Mouse (Mus musculus): ENCODE measurements around the gene Rpl22. TPM values are rescaled to one million over a fixed set of nuclear protein-coding genes. Genes with fewer than 3 reads are reported as not detected.
A peak's percentile ranks its signal among the peaks of the same experiment; 100 is the strongest.

Rpl22 gene
- 281 and 323 TPM in 2 replicates for polyA plus RNA-seq (2015; fragmentation: Nextera tagmentation; extraction: Ambion mirVana)

DNA sequence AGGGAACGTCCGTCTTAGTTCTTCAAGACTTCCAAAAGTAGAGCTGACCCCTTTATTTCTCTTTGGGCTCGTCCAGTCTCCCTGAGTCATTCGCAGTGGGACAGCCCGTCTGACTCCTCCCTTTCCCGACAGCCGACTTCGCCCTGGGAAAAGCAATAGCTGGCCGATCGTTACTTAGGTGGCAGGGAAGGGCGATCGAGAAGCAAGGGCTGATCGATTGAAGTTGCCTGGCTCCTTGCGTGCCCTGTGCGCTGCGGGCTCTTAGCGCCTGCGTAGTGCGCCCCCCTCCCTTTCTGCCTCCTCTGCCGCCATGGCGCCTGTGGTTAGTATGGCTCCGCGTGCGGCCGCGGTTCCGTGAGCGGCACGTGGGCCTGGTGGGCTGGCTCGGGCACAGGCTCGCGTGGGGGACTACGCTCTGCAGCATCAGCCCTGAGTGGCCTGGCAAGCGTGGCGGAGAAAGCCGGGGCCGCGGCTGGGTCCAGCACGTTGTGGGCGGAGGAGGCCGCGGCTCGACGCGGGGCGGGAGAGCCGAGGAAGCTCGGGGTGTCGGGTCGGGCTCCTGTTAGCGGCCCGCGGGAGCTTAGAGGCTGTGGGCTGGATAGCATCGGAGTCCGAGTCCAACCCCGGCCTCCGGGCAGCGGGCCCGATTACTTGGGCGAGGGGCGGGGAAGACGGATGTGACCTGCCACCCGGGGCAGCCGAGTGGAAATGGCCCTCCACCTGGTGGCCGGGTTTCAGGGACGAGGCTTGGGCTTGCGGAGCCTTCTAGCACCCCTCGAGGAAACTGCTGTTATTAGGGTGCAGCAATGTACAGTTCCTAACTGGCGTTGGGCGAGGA, at the start of gene Rpl22:
TSS of gene Rpl22 (plus strand) at position 169 of the 838 bp plus-strand sequence.
- Histone ChIP-seq H3K36me3 (ENCODE audit: control insufficient read depth, insufficient read depth, low read length) (peaks cover 18% of the 10 kb centered on the region), H3K4me2 (ENCODE audit: low read depth, low read length) (peak within 1 kb of the TSS; percentile 73), H3K9ac (ENCODE audit: low read depth, low read length) (peak within 1 kb of the TSS; percentile 99), H3K27me3 (replicated peaks; ENCODE audit: control insufficient read depth, insufficient read depth, low read length) (no peaks in the 10 kb centered on the region), H3K4me1 (ENCODE audit: control insufficient read depth, insufficient read depth, low read length) (peaks cover 16% of the 10 kb centered on the region), H3K9me3 (ENCODE audit: control insufficient read depth, low read length) (no peaks in the 10 kb centered on the region), H3K4me3 (ENCODE audit: low read length) (peak within 1 kb of the TSS; percentile 99), H3K27ac (ENCODE audit: low read length) (peak within 1 kb of the TSS; percentile 59; the same call in 1 of the 2 replicates)
- ATAC-seq = peak; percentile 97
- under 1% methylated on average over 70 of the region's 70 CpGs for WGBS

DNA sequence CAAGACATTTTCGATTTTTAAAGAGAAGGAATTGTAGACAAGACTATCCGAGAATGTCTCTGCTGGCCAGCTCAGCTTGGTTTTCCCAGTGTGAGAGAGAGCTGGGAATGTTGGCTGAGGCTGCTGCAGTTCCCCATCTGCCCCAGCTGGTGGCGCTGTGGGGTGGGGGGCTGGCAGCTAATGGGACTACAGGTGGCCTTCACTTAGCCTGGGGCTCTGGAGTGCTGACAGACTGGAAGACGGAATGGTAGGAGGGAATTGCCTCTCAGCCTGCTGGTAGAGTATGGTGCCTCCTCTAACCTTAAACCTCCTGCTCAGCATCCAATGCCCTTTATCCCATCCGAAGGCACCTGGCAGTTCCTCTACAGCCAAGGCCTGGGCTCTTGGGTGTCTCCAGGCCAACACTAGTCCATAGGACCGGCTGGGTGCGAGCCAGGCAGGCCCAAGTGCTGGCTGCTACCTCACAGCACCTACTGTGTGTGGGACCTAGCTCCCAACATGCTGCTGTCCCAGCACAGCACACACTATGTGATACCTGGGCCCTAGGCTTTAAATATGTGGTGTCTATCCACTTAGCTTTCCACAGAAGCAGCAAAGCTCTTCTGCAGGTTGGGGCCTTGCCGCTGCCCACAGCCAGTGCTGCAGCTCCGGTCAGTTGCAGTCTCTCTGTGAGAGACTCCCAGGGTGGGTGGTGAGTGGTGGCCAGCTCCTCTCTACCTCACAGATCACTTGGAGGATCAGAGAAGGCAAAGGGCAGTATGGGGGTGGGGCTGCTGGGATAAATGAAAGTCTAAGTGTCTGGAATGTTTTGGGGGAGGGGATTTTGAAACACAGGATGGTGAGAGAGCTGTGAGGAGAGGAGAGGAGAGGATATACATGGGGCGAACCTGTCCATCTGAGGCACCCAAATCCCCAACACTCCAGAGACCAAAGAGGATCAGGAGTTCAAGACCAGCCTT, 48.9 kb upstream of the Rpl22 start:
- Histone ChIP-seq H3K9me3 (ENCODE audit: control insufficient read depth, low read length) (no peaks in the 10 kb centered on the region), H3K27me3 (replicated peaks; ENCODE audit: control insufficient read depth, insufficient read depth, low read length) (peaks cover 27% of the 10 kb centered on the region), H3K4me1 (ENCODE audit: control insufficient read depth, insufficient read depth, low read length) (peaks cover 33% of the 10 kb centered on the region), H3K4me2 (ENCODE audit: low read depth, low read length) (no peak overlapping the region), H3K9ac (ENCODE audit: low read depth, low read length) (no peak overlapping the region), H3K36me3 (ENCODE audit: control insufficient read depth, insufficient read depth, low read length) (no peaks in the 10 kb centered on the region), H3K27ac (ENCODE audit: low read length) (no peak overlapping the region), H3K4me3 (ENCODE audit: low read length) (no peak overlapping the region)
- 55% methylated on average over 10 of the region's 10 CpGs for WGBS
- no peak for ATAC-seq

DNA sequence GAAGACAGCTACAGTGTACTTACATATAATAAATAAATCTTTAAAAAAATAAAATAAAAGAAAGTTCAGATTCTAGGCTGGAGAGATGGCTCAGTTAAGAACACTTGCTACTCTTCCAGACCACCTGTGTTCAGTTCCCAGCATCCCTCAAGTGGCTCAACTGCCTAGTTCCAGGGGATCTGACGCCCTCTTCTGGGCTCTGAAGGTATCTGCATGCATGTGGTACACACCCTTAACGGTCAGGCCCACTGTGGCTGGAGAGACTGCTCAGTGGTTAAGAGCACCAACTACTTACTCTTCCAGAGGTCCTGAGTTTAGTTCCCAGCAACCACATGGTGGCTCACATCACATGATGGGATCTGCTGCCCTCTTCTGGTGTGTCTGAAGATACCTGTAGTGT, 47.6 kb upstream of the Rpl22 start:
- WGBS = 63% methylated on average over 2 of the region's 2 CpGs
- Histone ChIP-seq H3K27ac (ENCODE audit: low read length) (no peak overlapping the region), H3K4me2 (ENCODE audit: low read depth, low read length) (no peak overlapping the region), H3K4me1 (ENCODE audit: control insufficient read depth, insufficient read depth, low read length) (peaks cover 25% of the 10 kb centered on the region), H3K36me3 (ENCODE audit: control insufficient read depth, insufficient read depth, low read length) (no peaks in the 10 kb centered on the region), H3K9ac (ENCODE audit: low read depth, low read length) (no peak overlapping the region), H3K9me3 (ENCODE audit: control insufficient read depth, low read length) (no peaks in the 10 kb centered on the region), H3K4me3 (ENCODE audit: low read length) (no peak overlapping the region), H3K27me3 (replicated peaks; ENCODE audit: control insufficient read depth, insufficient read depth, low read length) (peaks cover 39% of the 10 kb centered on the region)
- no peak for ATAC-seq

DNA sequence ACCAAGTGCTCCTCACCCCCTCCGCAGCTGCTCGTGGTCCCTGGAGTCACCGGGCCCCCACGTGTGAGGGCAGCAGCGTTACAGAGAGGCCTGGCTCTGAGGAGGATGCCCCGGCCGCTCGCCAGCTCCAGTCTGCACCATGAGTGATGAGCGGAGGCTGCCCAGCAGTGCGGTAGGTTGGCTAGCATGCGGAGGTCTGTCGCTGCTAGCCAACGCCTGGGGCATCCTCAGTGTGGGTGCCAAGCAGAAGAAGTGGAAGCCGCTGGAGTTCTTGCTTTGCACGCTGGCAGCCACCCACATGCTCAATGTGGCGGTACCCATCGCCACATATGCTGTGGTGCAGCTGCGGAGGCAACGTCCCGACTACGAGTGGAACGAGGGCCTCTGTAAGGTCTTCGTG, 46.6 kb upstream of the Rpl22 start:
- 88% methylated on average over 23 of the region's 23 CpGs for WGBS
- Histone ChIP-seq H3K9me3 (ENCODE audit: control insufficient read depth, low read length) (no peaks in the 10 kb centered on the region), H3K27me3 (replicated peaks; ENCODE audit: control insufficient read depth, insufficient read depth, low read length) (peaks cover 45% of the 10 kb centered on the region), H3K27ac (ENCODE audit: low read length) (no peak overlapping the region), H3K9ac (ENCODE audit: low read depth, low read length) (no peak overlapping the region), H3K4me1 (ENCODE audit: control insufficient read depth, insufficient read depth, low read length) (peaks cover 20% of the 10 kb centered on the region), H3K4me3 (ENCODE audit: low read length) (no peak overlapping the region), H3K36me3 (ENCODE audit: control insufficient read depth, insufficient read depth, low read length) (no peaks in the 10 kb centered on the region), H3K4me2 (ENCODE audit: low read depth, low read length) (no peak overlapping the region)
- no peak for ATAC-seq

DNA sequence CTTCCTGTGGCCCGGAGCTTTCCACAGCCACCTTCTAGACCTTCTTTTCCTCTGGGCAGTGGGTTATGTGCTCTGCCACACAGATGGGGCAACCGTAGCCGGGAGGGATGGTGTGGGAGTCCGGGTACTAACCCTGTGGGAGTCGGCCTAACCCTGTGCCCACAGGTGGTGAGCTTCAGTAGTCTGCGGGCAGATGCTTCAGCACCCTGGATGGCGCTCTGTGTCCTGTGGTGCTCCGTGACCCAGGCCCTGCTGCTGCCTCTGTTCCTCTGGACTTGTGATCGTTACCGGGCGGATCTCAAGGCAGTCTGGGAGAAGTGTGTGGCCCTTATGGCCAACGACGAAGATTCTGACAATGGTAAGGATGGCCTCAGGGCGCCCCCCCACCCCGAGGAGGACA, 43.9 kb upstream of the Rpl22 start:
- no peak overlapping the region for H3K4me2 ChIP-seq (ENCODE audit: low read depth, low read length)
- 55% methylated on average over 15 of the region's 15 CpGs for WGBS
- H3K27me3 ChIP-seq (replicated peaks; ENCODE audit: control insufficient read depth, insufficient read depth, low read length) = peaks cover 57% of the 10 kb centered on the region
- no peak for ATAC-seq
- H3K9ac ChIP-seq (ENCODE audit: low read depth, low read length) = no peak overlapping the region
- no peak overlapping the region for H3K4me3 ChIP-seq (ENCODE audit: low read length)
- no peaks in the 10 kb centered on the region for H3K9me3 ChIP-seq (ENCODE audit: control insufficient read depth, low read length)
- H3K4me1 ChIP-seq (ENCODE audit: control insufficient read depth, insufficient read depth, low read length) = peaks cover 14% of the 10 kb centered on the region
- no peaks in the 10 kb centered on the region for H3K36me3 ChIP-seq (ENCODE audit: control insufficient read depth, insufficient read depth, low read length)
- no peak overlapping the region for H3K27ac ChIP-seq (ENCODE audit: low read length)

DNA sequence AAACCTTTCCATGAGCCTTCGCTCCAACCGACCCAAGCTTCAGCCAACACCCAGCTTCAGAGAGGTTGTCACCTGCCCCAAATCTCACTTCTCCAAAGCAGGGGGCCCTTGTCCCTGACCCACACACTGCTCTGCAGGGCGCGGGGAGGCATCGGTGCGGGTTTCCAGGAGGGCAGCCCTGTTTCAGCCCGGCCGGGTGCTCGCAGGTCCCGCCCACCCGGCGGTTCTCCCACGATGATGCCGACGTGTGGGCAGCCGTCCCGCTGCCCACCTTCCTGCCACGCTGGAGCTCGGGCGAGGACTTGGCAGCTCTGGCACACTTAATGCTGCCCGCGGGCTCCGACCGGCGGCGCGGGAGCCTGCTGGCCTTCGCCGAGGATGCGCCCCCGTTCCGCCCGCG, 42.8 kb upstream of the Rpl22 start:
- Histone ChIP-seq H3K4me3 (ENCODE audit: low read length) (peak overlapping the region; percentile 41), H3K27me3 (replicated peaks; ENCODE audit: control insufficient read depth, insufficient read depth, low read length) (peaks cover 68% of the 10 kb centered on the region), H3K9me3 (ENCODE audit: control insufficient read depth, low read length) (no peaks in the 10 kb centered on the region), H3K4me2 (ENCODE audit: low read depth, low read length) (peak overlapping the region; percentile 71), H3K4me1 (ENCODE audit: control insufficient read depth, insufficient read depth, low read length) (peaks cover 17% of the 10 kb centered on the region), H3K36me3 (ENCODE audit: control insufficient read depth, insufficient read depth, low read length) (no peaks in the 10 kb centered on the region), H3K9ac (ENCODE audit: low read depth, low read length) (peak overlapping the region; percentile 48; the same call in 1 of the 2 replicates), H3K27ac (ENCODE audit: low read length) (no peak overlapping the region)
- 18% methylated on average over 34 of the region's 34 CpGs for WGBS
- ATAC-seq = 0 out of 2 replicates have a peak, but pooled peaks have one; percentile 0

DNA sequence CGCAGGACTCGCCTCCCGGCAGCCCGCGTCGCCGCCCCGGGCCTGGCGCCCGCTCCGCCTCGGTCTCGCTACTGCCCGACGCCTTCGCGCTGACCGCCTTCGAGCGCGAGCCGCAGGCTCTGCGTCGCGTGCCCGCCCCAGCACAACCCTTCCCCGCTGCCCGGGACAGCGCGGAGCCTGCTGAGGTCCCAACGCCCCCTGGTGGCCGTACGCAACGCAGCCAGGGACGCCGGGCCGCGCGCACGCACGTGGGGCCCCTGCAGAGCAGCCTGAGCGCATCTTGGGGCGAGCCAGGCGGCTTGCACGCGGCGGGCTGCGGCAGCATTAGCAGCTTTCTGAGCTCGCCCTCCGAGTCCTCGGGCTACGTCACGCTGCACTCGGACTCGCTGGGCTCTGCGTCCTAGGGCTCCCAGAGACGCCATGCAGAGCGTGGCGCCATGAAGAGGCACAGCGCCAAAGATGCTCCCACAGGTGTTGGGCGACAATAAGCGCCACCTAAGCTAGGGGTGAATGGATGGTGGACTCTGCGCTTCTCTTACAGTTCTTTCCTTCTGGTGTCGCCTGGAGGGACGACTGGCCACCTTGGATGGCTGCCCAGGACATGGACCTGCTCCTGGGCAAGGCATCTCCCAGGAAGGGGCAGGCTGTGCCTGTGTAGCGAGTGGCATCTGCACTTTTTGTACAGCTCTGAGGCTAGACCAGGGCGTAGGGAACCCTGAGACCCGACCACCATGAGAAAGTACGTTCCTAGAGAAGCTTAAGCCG, 42.2 kb upstream of the Rpl22 start:
- Histone ChIP-seq H3K27ac (ENCODE audit: low read length) (no peak overlapping the region), H3K9me3 (ENCODE audit: control insufficient read depth, low read length) (no peaks in the 10 kb centered on the region), H3K36me3 (ENCODE audit: control insufficient read depth, insufficient read depth, low read length) (no peaks in the 10 kb centered on the region), H3K4me3 (ENCODE audit: low read length) (peak overlapping the region; percentile 41), H3K9ac (ENCODE audit: low read depth, low read length) (peak overlapping the region; percentile 48; the same call in 1 of the 2 replicates), H3K27me3 (replicated peaks; ENCODE audit: control insufficient read depth, insufficient read depth, low read length) (peaks cover 74% of the 10 kb centered on the region), H3K4me2 (ENCODE audit: low read depth, low read length) (peak overlapping the region; percentile 71), H3K4me1 (ENCODE audit: control insufficient read depth, insufficient read depth, low read length) (peaks cover 17% of the 10 kb centered on the region)
- 4% methylated on average over 70 of the region's 70 CpGs for WGBS
- ATAC-seq = peak; percentile 88

DNA sequence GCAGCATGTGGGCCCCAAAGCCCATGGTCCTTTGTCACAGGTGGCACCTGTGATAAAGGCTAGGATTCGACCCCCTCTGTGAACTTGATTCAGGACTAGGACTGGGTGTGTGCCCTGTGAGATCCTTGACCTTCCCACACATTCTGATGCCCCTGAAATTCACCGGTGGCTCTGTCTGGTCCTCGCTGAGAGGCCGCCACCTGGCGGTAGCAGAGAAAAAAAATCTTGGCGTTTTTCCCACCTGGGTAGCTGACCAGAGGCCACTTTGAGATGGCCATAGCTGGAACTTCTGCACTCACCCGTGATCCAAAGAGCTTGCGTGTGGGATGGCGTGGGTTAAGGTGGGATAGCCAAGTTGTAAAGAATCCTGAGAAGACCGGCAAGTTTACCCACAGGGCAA, 40.0 kb upstream of the Rpl22 start:
- Histone ChIP-seq H3K4me1 (ENCODE audit: control insufficient read depth, insufficient read depth, low read length) (peaks cover 21% of the 10 kb centered on the region), H3K9ac (ENCODE audit: low read depth, low read length) (no peak overlapping the region), H3K4me2 (ENCODE audit: low read depth, low read length) (no peak overlapping the region), H3K4me3 (ENCODE audit: low read length) (no peak overlapping the region), H3K27ac (ENCODE audit: low read length) (no peak overlapping the region), H3K27me3 (replicated peaks; ENCODE audit: control insufficient read depth, insufficient read depth, low read length) (peaks cover 83% of the 10 kb centered on the region), H3K36me3 (ENCODE audit: control insufficient read depth, insufficient read depth, low read length) (no peaks in the 10 kb centered on the region), H3K9me3 (ENCODE audit: control insufficient read depth, low read length) (no peaks in the 10 kb centered on the region)
- ATAC-seq = no peak
- WGBS = 4% methylated on average over 10 of the region's 10 CpGs
